Mouse (Mus musculus) heart, embryonic 14.5 days (tissue): ENCODE measurements around the gene Mto1. TPM values are rescaled to one million over a fixed set of nuclear protein-coding genes. Genes with fewer than 3 reads are reported as not detected.
A peak's percentile ranks its signal among the peaks of the same experiment; 100 is the strongest.

Source experiments
- ATAC-seq: fragments of 200-750 bp; cut with Nextera tagmentation; 2 replicates; pipeline ENCODE4 v1.8.0; 2017; ENCODE audit warnings: low read depth, moderate TSS enrichment; ENCODE audit not compliant: insufficient number of reproducible peaks, insufficient read depth, low FRiP score
- H3K27ac ChIP-seq, 2 experiments: fragments of 200-500 bp in 1 of 2; fragments of 300-500 bp in 1 of 2; sonication (generic) in 1 of 2; replicated peaks in 1 of 2; 2 replicates each; pipeline ENCODE4 v1.5.1; 2012 to 2014; ENCODE audit warnings: low read depth in 2 of 2, low read length in 2 of 2, control low read depth in 1 of 2, mild to moderate bottlenecking in 1 of 2, mixed read lengths in 1 of 2; ENCODE audit not compliant: control insufficient read depth in 1 of 2, insufficient read depth in 1 of 2
- H3K27me3 ChIP-seq: fragments of 300-500 bp; sonication (generic); 2 replicates; pipeline ENCODE4 v1.6.1; 2014; ENCODE audit warnings: mild to moderate bottlenecking, low read length, control low read depth; ENCODE audit not compliant: control insufficient read depth, insufficient read depth
- H3K36me3 ChIP-seq: fragments of 300-500 bp; sonication (generic); 2 replicates; pipeline ENCODE4 v1.6.1; 2014; ENCODE audit warnings: mild to moderate bottlenecking, control low read depth, low read length, mixed read lengths; ENCODE audit not compliant: control insufficient read depth, insufficient read depth
- H3K4me1 ChIP-seq, 2 experiments: fragments of 200-500 bp in 1 of 2; fragments of 300-500 bp in 1 of 2; sonication (generic) in 1 of 2; 2 replicates each; pipeline ENCODE4 v1.6.1; 2012 to 2014; ENCODE audit warnings: low read length in 2 of 2, control low read depth in 1 of 2, mixed read lengths in 1 of 2; ENCODE audit not compliant: control insufficient read depth in 2 of 2, insufficient read depth in 2 of 2
- H3K4me2 ChIP-seq: fragments of 300-500 bp; sonication (generic); 2 replicates; pipeline ENCODE4 v1.6.1; 2014; ENCODE audit warnings: mild to moderate bottlenecking, low read length
- H3K4me3 ChIP-seq, 2 experiments: fragments of 200-500 bp in 1 of 2; fragments of 300-500 bp in 1 of 2; sonication (generic) in 1 of 2; 2 replicates each; pipeline ENCODE4 v1.5.1; 2012 to 2014; ENCODE audit warnings: low read length in 2 of 2, mild to moderate bottlenecking in 2 of 2, control low read depth in 1 of 2, low read depth in 1 of 2, moderate library complexity in 1 of 2; ENCODE audit not compliant: control insufficient read depth in 1 of 2, insufficient read depth in 1 of 2
- H3K9ac ChIP-seq: fragments of 300-500 bp; sonication (generic); 2 replicates; pipeline ENCODE4 v1.6.1; 2014; ENCODE audit warnings: mild to moderate bottlenecking, low read length
- H3K9me3 ChIP-seq: fragments of 300-500 bp; sonication (generic); 2 replicates; pipeline ENCODE4 v1.6.1; 2016; ENCODE audit warnings: low read length, control low read depth; ENCODE audit not compliant: control insufficient read depth
- WGBS: fragments of 180-500 bp; shearing (Covaris S2); extraction: QIAGEN DNeasy Blood & Tissue Kit; methylation state at CpG from one replicate; pipeline ENCODE4 v1.1.7; 2014; 5-methylcytosine and 5-hydroxymethylcytosine counted together
- polyA plus RNA-seq: library from polyadenylated mRNA; unstranded; fragments of >200 nt; fragmentation: Nextera tagmentation; extraction: Ambion mirVana; gene quantifications from 2 replicates; pipeline ENCODE4 v1.2.1, GENCODE M21; 2014

The Mto1 gene
- polyA plus RNA-seq, 1 experiment from 2014 or later, result 33.6 TPM

DNA sequence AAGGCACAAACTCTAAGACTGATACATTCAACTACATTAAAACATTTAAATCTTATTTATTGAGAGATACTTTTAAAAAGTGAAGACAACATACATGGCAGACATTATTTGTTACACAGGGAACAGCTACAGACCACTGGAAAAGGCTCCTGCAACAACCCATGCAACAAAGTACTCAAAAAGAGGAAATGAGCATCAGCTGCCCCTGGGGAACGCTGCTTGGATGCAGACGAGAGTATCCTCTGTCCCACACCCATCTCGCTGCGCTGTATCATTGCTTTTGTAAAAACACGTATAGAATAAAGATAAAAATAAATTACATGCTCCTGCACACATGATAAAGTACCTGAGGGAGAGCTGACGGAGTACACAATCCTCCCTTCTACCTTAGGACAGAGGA is 17.5 kb upstream of the Mto1 start:
- Histone ChIP-seq H3K9ac (no peak overlapping the region), H3K4me3 (no peak overlapping the region), H3K4me1 (peaks cover 0 to 6% of the 10 kb centered on the region in 2 experiments; a peak in 1 of 4 replicates), H3K4me2 (no peak overlapping the region), H3K27me3 (no peaks in the 10 kb centered on the region), H3K36me3 (no peaks in the 10 kb centered on the region), H3K9me3 (no peaks in the 10 kb centered on the region), H3K27ac (no peak overlapping the region)
- WGBS, result 76% methylated on average over 6 of the region's 6 CpGs
- ATAC-seq, result no peak

DNA sequence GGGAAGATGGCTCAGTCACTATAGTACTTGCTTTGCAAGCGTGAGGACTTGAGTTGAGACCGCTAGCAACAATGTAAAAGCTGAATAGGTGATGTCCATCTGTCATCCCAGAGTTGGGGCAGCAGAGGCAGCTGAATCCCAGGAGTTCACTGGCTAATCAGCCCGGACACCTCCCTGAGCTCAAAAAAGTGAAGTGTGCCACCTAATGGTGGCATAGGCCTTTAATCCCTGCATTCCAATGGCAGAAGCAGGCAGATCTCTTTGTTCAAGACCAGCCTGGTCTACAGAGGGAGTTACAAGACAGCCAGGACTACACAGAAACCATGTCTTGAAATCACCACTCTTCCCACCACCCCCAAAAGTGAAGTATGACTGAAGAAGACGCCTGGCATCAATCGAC is 15.5 kb upstream of the Mto1 start:
- H3K27ac ChIP-seq, result no peak overlapping the region
- no peak for ATAC-seq
- H3K9me3 ChIP-seq, result no peaks in the 10 kb centered on the region
- WGBS, result 88% methylated on average over 5 of the region's 5 CpGs
- H3K27me3 ChIP-seq, result no peaks in the 10 kb centered on the region
- H3K9ac ChIP-seq, result no peak overlapping the region
- H3K4me1 ChIP-seq, result peaks cover 0 to 5% of the 10 kb centered on the region in 2 experiments; a peak in 1 of 4 replicates
- no peak overlapping the region for H3K4me3 ChIP-seq
- H3K36me3 ChIP-seq, result no peaks in the 10 kb centered on the region
- H3K4me2 ChIP-seq, result no peak overlapping the region

DNA sequence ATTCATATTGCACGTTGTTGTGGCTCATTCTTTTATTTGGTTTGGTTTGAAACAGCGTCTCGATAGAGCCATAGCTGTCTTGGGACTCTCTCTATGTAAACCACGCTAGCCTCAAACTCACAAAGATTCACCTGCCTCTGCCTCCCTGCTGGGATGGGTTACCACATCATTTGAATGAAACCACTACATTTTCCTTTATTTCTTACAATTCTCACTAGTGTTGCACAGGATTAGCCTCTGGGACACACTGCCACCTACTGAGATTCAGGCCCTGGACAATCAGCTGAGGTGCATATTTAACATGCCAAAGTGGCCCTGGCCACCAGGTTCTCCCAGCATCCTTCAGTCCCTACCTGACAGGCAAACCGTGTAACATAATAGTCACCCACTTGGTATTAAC is 8.6 kb upstream of the Mto1 start:
- H3K27me3 ChIP-seq, result peaks cover 50% of the 10 kb centered on the region
- H3K4me1 ChIP-seq, result no peaks in the 10 kb centered on the region; a peak in 2 of 4 replicates
- no peaks in the 10 kb centered on the region for H3K36me3 ChIP-seq
- no peak overlapping the region for H3K9ac ChIP-seq
- H3K9me3 ChIP-seq, result no peaks in the 10 kb centered on the region
- H3K4me2 ChIP-seq, result no peak overlapping the region
- no peak overlapping the region for H3K27ac ChIP-seq
- WGBS, result 60% methylated on average over 5 of the region's 5 CpGs
- no peak for ATAC-seq
- H3K4me3 ChIP-seq, result no peak overlapping the region

DNA sequence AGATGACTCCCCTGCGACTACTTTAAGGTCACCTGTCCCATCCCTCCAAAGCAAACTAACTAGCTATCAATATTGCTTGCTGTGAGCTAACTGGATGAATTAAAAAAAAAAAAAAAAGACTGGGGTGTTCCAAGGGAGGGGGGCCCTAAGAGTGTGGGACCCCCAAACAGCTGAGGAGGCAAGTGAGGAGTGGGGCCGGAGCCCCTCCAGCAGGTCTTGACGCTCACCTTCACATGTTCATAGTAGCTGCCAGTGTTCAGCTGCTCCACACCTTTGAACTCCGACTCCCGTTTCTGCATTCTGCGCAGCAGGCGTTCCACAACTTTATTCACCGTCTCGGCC is 5.8 kb upstream of the Mto1 start:
- H3K4me2 ChIP-seq, result peak overlapping the region; percentile 82
- peaks cover 71% of the 10 kb centered on the region for H3K27me3 ChIP-seq
- H3K4me3 ChIP-seq, result peak overlapping the region; percentile 48
- H3K9ac ChIP-seq, result peak overlapping the region; percentile 69
- H3K9me3 ChIP-seq, result no peaks in the 10 kb centered on the region
- no peak overlapping the region for H3K27ac ChIP-seq
- 4% methylated on average over 9 of the region's 9 CpGs for WGBS
- H3K4me1 ChIP-seq, result no peaks in the 10 kb centered on the region; a peak in 2 of 4 replicates
- no peaks in the 10 kb centered on the region for H3K36me3 ChIP-seq
- ATAC-seq, result no peak

DNA sequence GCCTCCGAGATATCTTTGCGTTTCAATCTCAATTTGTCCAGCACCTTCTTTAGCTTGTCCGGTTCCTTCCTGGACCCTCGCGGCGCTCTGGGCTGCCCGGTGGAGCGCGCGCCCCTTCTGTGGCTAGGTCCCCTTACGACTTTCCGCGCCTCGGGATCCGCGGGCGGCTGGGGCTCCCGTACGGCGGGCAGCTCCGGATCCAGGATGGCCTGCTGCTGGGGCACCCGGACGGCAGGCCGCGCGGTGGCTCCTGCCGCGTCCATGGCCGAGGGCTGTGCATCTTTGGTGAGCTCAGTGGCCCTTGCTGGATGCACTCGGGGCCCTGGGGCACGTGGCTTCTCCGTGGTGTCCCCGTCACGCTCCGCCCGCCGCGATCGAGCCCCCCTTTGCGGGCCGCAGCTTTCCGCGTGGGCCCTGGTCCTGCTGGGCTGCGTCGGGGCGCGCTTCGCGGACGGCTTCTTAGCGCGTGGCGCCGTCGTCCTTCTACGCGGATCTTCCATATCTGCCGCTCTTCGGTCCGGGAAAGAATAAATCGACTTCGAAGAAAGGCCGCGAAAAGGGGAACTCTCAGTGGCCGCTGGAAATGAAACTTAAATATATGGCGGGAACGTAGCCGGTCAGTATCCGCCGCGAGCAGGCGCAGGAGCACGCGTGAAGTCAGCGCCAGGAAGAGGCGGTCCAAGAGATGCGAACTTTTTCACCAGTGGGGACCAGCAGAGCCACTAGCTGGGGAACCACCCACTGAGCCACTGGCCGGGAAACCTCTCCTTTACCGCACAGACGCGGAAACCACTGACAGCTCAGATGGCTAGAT is 5.2 kb upstream of the Mto1 start, which contains the start of gene Cgas:
Cgas (minus strand) TSS at position 659 of the 814 bp plus-strand sequence.
- peaks cover 72% of the 10 kb centered on the region for H3K27me3 ChIP-seq

DNA sequence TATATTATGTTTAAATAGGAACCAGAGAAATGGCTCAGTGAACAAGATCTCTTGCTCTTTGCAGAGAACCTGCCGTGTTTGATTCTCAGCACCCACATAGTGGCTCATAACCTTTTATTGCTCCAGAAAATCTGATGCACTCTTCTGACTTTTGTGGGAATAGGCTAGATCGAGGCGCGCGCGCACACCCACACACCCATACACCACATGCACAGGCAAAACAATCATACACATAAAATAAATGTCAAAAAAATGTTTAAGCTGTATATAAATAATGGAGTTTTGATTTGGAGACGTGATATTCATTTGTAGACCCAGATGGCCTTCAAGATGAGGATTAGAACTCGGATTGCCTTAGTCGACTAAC is 419 bp upstream of the Mto1 start:
- Histone ChIP-seq H3K4me1 (peaks cover 3 to 10% of the 10 kb centered on the region in 2 experiments), H3K36me3 (peaks cover 23% of the 10 kb centered on the region), H3K4me3 (peak overlapping the region; percentile 93 to 95), H3K9ac (peak overlapping the region; percentile 92), H3K9me3 (no peaks in the 10 kb centered on the region), H3K27me3 (peaks cover 41% of the 10 kb centered on the region), H3K27ac (no peak overlapping the region), H3K4me2 (peak overlapping the region; percentile 73)
- ATAC-seq, result no peak
- WGBS, result 30% methylated on average over 9 of the region's 9 CpGs

More for the DNA sequence above, 5.2 kb upstream of the Mto1 start, which contains the start of gene Cgas:
- H3K36me3 ChIP-seq, result no peaks in the 10 kb centered on the region
- peak within 1 kb of the TSS; percentile 48 for H3K4me3 ChIP-seq
- H3K4me2 ChIP-seq, result peak within 1 kb of the TSS; percentile 82
- H3K9ac ChIP-seq, result peak within 1 kb of the TSS; percentile 69
- H3K27ac ChIP-seq, result no peak within 1 kb of the TSS
- peak; percentile 34; the same call in 1 of the 2 replicates for ATAC-seq
- no peaks in the 10 kb centered on the region; a peak in 2 of 4 replicates for H3K4me1 ChIP-seq
- H3K9me3 ChIP-seq, result no peaks in the 10 kb centered on the region
- under 1% methylated on average over 81 of the region's 81 CpGs for WGBS

DNA sequence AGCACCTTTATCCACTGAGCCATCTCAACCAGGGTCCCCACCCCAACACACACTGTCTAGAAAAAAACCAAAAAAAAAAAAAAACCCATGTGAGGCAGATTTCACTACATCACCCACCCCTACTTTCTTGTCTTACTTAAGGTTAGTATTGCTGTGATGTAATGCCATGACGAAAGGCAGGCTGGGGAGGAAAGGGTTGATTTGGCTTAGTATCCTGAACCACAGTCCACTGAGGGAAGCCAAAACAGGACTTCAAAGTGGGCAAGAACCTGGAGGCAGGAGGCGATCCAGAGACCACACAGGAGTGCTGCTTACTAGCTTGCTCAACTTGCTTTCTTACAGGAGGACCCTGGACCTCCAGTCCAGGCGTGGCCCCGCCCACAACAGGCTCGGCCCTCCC is 2.4 kb downstream of the Mto1 start:
- Histone ChIP-seq H3K9ac (no peak overlapping the region), H3K4me3 (no peak overlapping the region), H3K27me3 (peaks cover 16% of the 10 kb centered on the region), H3K36me3 (peaks cover 50% of the 10 kb centered on the region), H3K4me2 (no peak overlapping the region), H3K27ac (no peak overlapping the region), H3K4me1 (peaks cover 3 to 10% of the 10 kb centered on the region in 2 experiments), H3K9me3 (no peaks in the 10 kb centered on the region)
- WGBS, result 82% methylated on average over 5 of the region's 5 CpGs
- no peak for ATAC-seq
